Mouse (Mus musculus) limb, embryonic 14.5 days (tissue): ENCODE results near the gene Lpar6. TPM values are rescaled to one million over a fixed set of nuclear protein-coding genes. Genes with fewer than 3 reads are reported as not detected.

Source experiments
- ATAC-seq: fragments of 200-750 bp; cut with Nextera tagmentation; 2 replicates; pipeline ENCODE4 v1.8.0; 2017; ENCODE audit warnings: low read depth, moderate number of reproducible peaks, moderate TSS enrichment; ENCODE audit not compliant: low FRiP score
- DNase-seq: peaks from one replicate; pipeline ENCODE4 v3.0.0-alpha.2; 2015; ENCODE audit warnings: low spot score
- H3K27ac ChIP-seq: fragments of 300-500 bp; sonication (generic); replicated peaks from 2 replicates; pipeline ENCODE4 v1.5.1; 2014; ENCODE audit warnings: low read depth, mild to moderate bottlenecking, low read length, moderate library complexity, mixed read lengths
- H3K27me3 ChIP-seq: fragments of 300-500 bp; sonication (generic); 2 replicates; pipeline ENCODE4 v1.6.1; 2014; ENCODE audit warnings: low read length, mixed read lengths; ENCODE audit not compliant: control insufficient read depth, insufficient read depth
- H3K36me3 ChIP-seq: fragments of 300-500 bp; sonication (generic); 2 replicates; pipeline ENCODE4 v1.6.1; 2014; ENCODE audit warnings: mild to moderate bottlenecking, low read length, moderate library complexity, mixed read lengths; ENCODE audit not compliant: control insufficient read depth, insufficient read depth
- H3K4me1 ChIP-seq: fragments of 300-500 bp; sonication (generic); 2 replicates; pipeline ENCODE4 v1.6.1; 2014; ENCODE audit warnings: antibody characterized with exemption, low read length, mixed read lengths; ENCODE audit not compliant: control insufficient read depth, insufficient read depth
- H3K4me2 ChIP-seq: fragments of 300-500 bp; sonication (generic); replicated peaks from 2 replicates; pipeline ENCODE4 v1.6.1; 2014; ENCODE audit warnings: low read depth, mild to moderate bottlenecking, low read length, moderate library complexity; ENCODE audit not compliant: severe bottlenecking
- H3K4me3 ChIP-seq: fragments of 300-500 bp; sonication (generic); replicated peaks from 2 replicates; pipeline ENCODE4 v1.5.1; 2014; ENCODE audit warnings: low read length
- H3K9ac ChIP-seq: fragments of 300-500 bp; sonication (generic); 2 replicates; pipeline ENCODE4 v1.6.1; 2014; ENCODE audit warnings: mild to moderate bottlenecking, low read depth, low read length, moderate library complexity; ENCODE audit not compliant: severe bottlenecking
- H3K9me3 ChIP-seq: fragments of 300-500 bp; sonication (generic); 2 replicates; pipeline ENCODE4 v1.6.1; 2016; ENCODE audit warnings: low read length; ENCODE audit not compliant: control insufficient read depth
- POLR2A ChIP-seq: fragments of 200-500 bp; IDR thresholded peaks from 2 replicates; pipeline ENCODE4 v1.8.0; 2012; ENCODE audit warnings: inconsistent platforms, mild to moderate bottlenecking, moderate library complexity, borderline replicate concordance; ENCODE audit not compliant: insufficient read depth, insufficient read length; ENCODE audit errors: extremely low read depth
- WGBS: fragments of 180-500 bp; shearing (Covaris S2); extraction: QIAGEN DNeasy Blood & Tissue Kit; methylation state at CpG from one replicate; pipeline ENCODE4 v1.1.7; 2014; 5-methylcytosine and 5-hydroxymethylcytosine counted together
- polyA plus RNA-seq, 2 experiments: library from polyadenylated mRNA; depleted of rRNA in 1 of 2; stranded (reverse) in 1 of 2; unstranded in 1 of 2; fragments of >200 nt; fragmentation: Nextera tagmentation in 1 of 2; extraction: Ambion mirVana in 1 of 2; gene quantifications; 2 replicates each; pipeline versions ENCODE4 v1.2.1 to v1.2.3; 2012 to 2014

Lpar6 gene
- polyA plus RNA-seq, 2 experiments: 9.2 to 12.6 TPM

GRCm38 (mm10) chr14:73239857-73240256, 2.2 kb downstream of the Lpar6 start:
- 0 out of 2 replicates have a peak overlapping the region, but pooled peaks have one; percentile 57 for H3K4me3 ChIP-seq
- H3K4me2 ChIP-seq: 0 out of 2 replicates have a peak overlapping the region, but pooled peaks have one; percentile 17
- H3K9ac ChIP-seq: no peak overlapping the region
- no peak for TF ChIP-seq POLR2A
- WGBS: 38% methylated on average over 3 of the region's 3 CpGs
- no peak overlapping the region for H3K27ac ChIP-seq
- DNase-seq: peak; percentile 34
- ATAC-seq: no peak
- H3K9me3 ChIP-seq: no peaks in the 10 kb centered on the region
- H3K27me3 ChIP-seq: no peaks in the 10 kb centered on the region
- peaks cover 13% of the 10 kb centered on the region for H3K4me1 ChIP-seq
- peaks cover 4% of the 10 kb centered on the region; the same call in 1 of the 2 replicates for H3K36me3 ChIP-seq

- DNase-seq (no peak), ATAC-seq (no peak)
- Histone ChIP-seq H3K4me1 (no peaks in the 10 kb centered on the region), H3K4me2 (no peak overlapping the region), H3K36me3 (peaks cover 4% of the 10 kb centered on the region; the same call in 1 of the 2 replicates), H3K9ac (no peak overlapping the region), H3K9me3 (no peaks in the 10 kb centered on the region), H3K4me3 (no peak overlapping the region), H3K27ac (no peak overlapping the region), H3K27me3 (no peaks in the 10 kb centered on the region)
- no peak for TF ChIP-seq POLR2A
- WGBS: 95% methylated on average over 2 of the region's 2 CpGs
Observed at GRCm38 (mm10) chr14:73244061-73244597, 6.4 kb downstream of the Lpar6 start.

- Histone ChIP-seq H3K36me3 (no peaks in the 10 kb centered on the region), H3K4me3 (no peak overlapping the region), H3K27ac (no peak overlapping the region), H3K9me3 (no peaks in the 10 kb centered on the region), H3K9ac (no peak overlapping the region), H3K4me1 (no peaks in the 10 kb centered on the region), H3K27me3 (no peaks in the 10 kb centered on the region), H3K4me2 (no peak overlapping the region)
- 91% methylated on average over 2 of the region's 2 CpGs for WGBS
- ATAC-seq: no peak
- no peak for DNase-seq
- TF ChIP-seq POLR2A: no peak
Observed at GRCm38 (mm10) chr14:73250056-73250455, 12.4 kb downstream of the Lpar6 start.

GRCm38 (mm10) chr14:73252276-73252675, 14.6 kb downstream of the Lpar6 start:
- Histone ChIP-seq H3K9ac (no peak overlapping the region), H3K4me2 (no peak overlapping the region), H3K36me3 (no peaks in the 10 kb centered on the region), H3K4me1 (no peaks in the 10 kb centered on the region), H3K27ac (no peak overlapping the region), H3K9me3 (no peaks in the 10 kb centered on the region), H3K27me3 (no peaks in the 10 kb centered on the region), H3K4me3 (no peak overlapping the region)
- 66% methylated on average over 2 of the region's 2 CpGs for WGBS
- DNase-seq (no peak), ATAC-seq (no peak)
- TF ChIP-seq POLR2A: no peak

GRCm38 (mm10) chr14:73253453-73254251, 16.0 kb downstream of the Lpar6 start:
- no peak for ATAC-seq
- WGBS: 84% methylated on average over 6 of the region's 6 CpGs

More at GRCm38 (mm10) chr14:73253453-73254251, 16.0 kb downstream of the Lpar6 start:
- Histone ChIP-seq H3K9ac (no peak overlapping the region), H3K27me3 (no peaks in the 10 kb centered on the region), H3K9me3 (no peaks in the 10 kb centered on the region), H3K4me3 (no peak overlapping the region), H3K4me1 (no peaks in the 10 kb centered on the region), H3K27ac (no peak overlapping the region), H3K4me2 (no peak overlapping the region), H3K36me3 (no peaks in the 10 kb centered on the region)
- DNase-seq: no peak
- no peak for TF ChIP-seq POLR2A
